Mouse (Mus musculus) MEL (cell line): ENCODE data around the gene Stat5a. TPM values are rescaled to one million over a fixed set of nuclear protein-coding genes. Genes with fewer than 3 reads are reported as not detected.
A peak's percentile ranks its signal among the peaks of the same experiment; 100 is the strongest.

Source experiments
- CTCF ChIP-seq, 3 experiments: IDR thresholded peaks in 2 of 3; conservative IDR thresholded peaks in 1 of 3; 2 replicates each; pipeline ENCODE4 v1.5.1; 2011 to 2012; ENCODE audit warnings: low read length in 3 of 3, low read depth in 2 of 3, mild to moderate bottlenecking in 2 of 3, improper control_type of control experiment in 1 of 3, inconsistent platforms in 1 of 3, mixed read lengths in 1 of 3, moderate library complexity in 1 of 3; ENCODE audit not compliant: control insufficient read depth in 1 of 3, insufficient read depth in 1 of 3, poor library complexity in 1 of 3, severe bottlenecking in 1 of 3
- EP300 ChIP-seq, 2 experiments: IDR thresholded peaks; 2 replicates each; pipeline ENCODE4 v1.6.1; 2011; ENCODE audit warnings: improper control_type of control experiment in 2 of 2, low read length in 2 of 2, low read depth in 1 of 2, mild to moderate bottlenecking in 1 of 2
- HCFC1 ChIP-seq: IDR thresholded peaks from 2 replicates; pipeline ENCODE4 v1.6.1; 2012; ENCODE audit warnings: low read depth, mild to moderate bottlenecking, inconsistent platforms, low read length, improper control_type of control experiment, moderate library complexity
- JUND ChIP-seq: IDR thresholded peaks from 2 replicates; pipeline ENCODE4 v1.6.1; 2011; ENCODE audit warnings: low read depth, mild to moderate bottlenecking, improper control_type of control experiment, low read length
- KAT2A ChIP-seq: conservative IDR thresholded peaks from 2 replicates; pipeline ENCODE4 v1.6.1; 2012; ENCODE audit warnings: low read depth, low read length, improper control_type of control experiment, inconsistent platforms
- MAZ ChIP-seq: IDR thresholded peaks from 2 replicates; pipeline ENCODE4 v1.6.1; 2012; ENCODE audit warnings: low read depth, mild to moderate bottlenecking, inconsistent platforms, low read length, improper control_type of control experiment
- MEF2A ChIP-seq: IDR thresholded peaks from 2 replicates; pipeline ENCODE4 v1.6.1; 2014; ENCODE audit warnings: low read depth, mild to moderate bottlenecking, inconsistent platforms, low read length, improper control_type of control experiment; ENCODE audit not compliant: poor library complexity, insufficient replicate concordance, severe bottlenecking; ENCODE audit errors: extremely low read depth
- MXI1 ChIP-seq: IDR thresholded peaks from 2 replicates; pipeline ENCODE4 v1.6.1; 2011; ENCODE audit warnings: mild to moderate bottlenecking, low read depth, low read length, improper control_type of control experiment
- NELFE ChIP-seq: IDR thresholded peaks from 2 replicates; pipeline ENCODE4 v1.6.1; 2011; ENCODE audit warnings: low read depth, low read length, improper control_type of control experiment
- POLR2A ChIP-seq, 2 experiments: IDR thresholded peaks; 2 replicates each; pipeline ENCODE4 v1.6.1; 2011 to 2012; ENCODE audit warnings: low read length in 2 of 2, mild to moderate bottlenecking in 2 of 2, control low read depth in 1 of 2, improper control_type of control experiment in 1 of 2, low read depth in 1 of 2, moderate library complexity in 1 of 2; ENCODE audit not compliant: control insufficient read depth in 1 of 2, insufficient read depth in 1 of 2, poor library complexity in 1 of 2
- POLR2AphosphoS5 ChIP-seq: IDR thresholded peaks from 2 replicates; pipeline ENCODE4 v1.6.1; 2012; ENCODE audit warnings: low read depth, borderline replicate concordance, mild to moderate bottlenecking, inconsistent platforms, low read length, moderate library complexity, mixed read lengths
- TCF12 ChIP-seq: IDR thresholded peaks from 2 replicates; pipeline ENCODE4 v1.6.1; 2014; ENCODE audit warnings: low read depth, mild to moderate bottlenecking, inconsistent platforms, low read length, improper control_type of control experiment, moderate library complexity
- USF2 ChIP-seq, 2 experiments: IDR thresholded peaks; 2 replicates each; pipeline ENCODE4 v1.6.1; 2011 to 2012; ENCODE audit warnings: improper control_type of control experiment in 2 of 2, low read length in 2 of 2, borderline replicate concordance in 1 of 2, inconsistent platforms in 1 of 2, low read depth in 1 of 2, mild to moderate bottlenecking in 1 of 2; ENCODE audit not compliant: insufficient read depth in 1 of 2
- ZC3H11A ChIP-seq: IDR thresholded peaks from 2 replicates; pipeline ENCODE4 v1.6.1; 2012; ENCODE audit warnings: low read depth, mild to moderate bottlenecking, inconsistent platforms, low read length, improper control_type of control experiment
- polyA plus RNA-seq, 2 experiments: library from polyadenylated mRNA; stranded (reverse) in 1 of 2; unstranded in 1 of 2; fragments of >175 nt in 1 of 2; fragments of >200 nt in 1 of 2; gene quantifications; 2 replicates each; pipeline versions ENCODE4 v1.2.1 to v1.2.4; 2012; ENCODE audit warnings: low replicate concordance in 2 of 2, low read depth in 1 of 2; ENCODE audit not compliant: insufficient read length in 2 of 2, insufficient read depth in 1 of 2, missing spikeins in 1 of 2
- total RNA-seq: library from RNA; depleted of rRNA; stranded (reverse); fragments of 300-350 nt; gene quantifications from 2 replicates; pipeline ENCODE4 v1.2.3, GENCODE M21; 2012; rRNA removed

The Stat5a gene
- total and polyA plus RNA-seq, 3 experiments, result 54.2 to 86.8 TPM; not detected in 1

GRCm38 (mm10) chr11:100931254-100931921 is 72.2 kb downstream of the Stat5a start (continued):
- TF ChIP-seq POLR2A (IDR thresholded peaks at IDR 0.05; ENCODE audit: control insufficient read depth in 1 of 2, insufficient read depth in 1 of 2, low read depth in 1 of 2, low read length in 2 of 2, poor library complexity in 1 of 2) (no peak), USF2 (IDR thresholded peaks at IDR 0.05; ENCODE audit: borderline replicate concordance in 1 of 2, insufficient read depth in 1 of 2, low read depth in 1 of 2, low read length in 2 of 2) (no peak), CTCF (IDR thresholded peaks at IDR 0.05 in 2 of 3, conservative IDR thresholded peaks at IDR 0.05 in 1 of 3; ENCODE audit: control insufficient read depth in 1 of 3, insufficient read depth in 1 of 3, low read depth in 2 of 3, low read length in 3 of 3, poor library complexity in 1 of 3, severe bottlenecking in 1 of 3) (no peak), KAT2A (peak; percentile 27; the same call in 1 of the 2 replicates), HCFC1 (peak; percentile 71), ZC3H11A (no peak), POLR2AphosphoS5 (no peak), MXI1 (peak; percentile 95), MEF2A (no peak), EP300 (IDR thresholded peaks at IDR 0.05; ENCODE audit: low read depth in 1 of 2, low read length in 2 of 2) (no peak; a peak in 1 of 4 replicates), MAZ (0 out of 2 replicates have a peak, but pooled peaks have one; percentile 76), TCF12 (peak; percentile 36; the same call in 1 of the 2 replicates), NELFE (peak; percentile 43), JUND (no peak)
- TF ChIP-seq, all 39 proteins: peak for 15

Other genes starting within 250 kb of the Stat5a start
- gene Nkiras2, start 240.1 kb upstream of the Stat5a start, total RNA-seq, result 37.1 and 40.5 TPM in 2 replicates
- gene Nkiras2, start 240.1 kb upstream of the Stat5a start, polyA plus RNA-seq, result 10 to 100 TPM in 1 of 2 experiments, not detected in 1; 49.9 TPM
- gene Dnajc7, start 239.2 kb upstream of the Stat5a start, total RNA-seq, result 230 and 233 TPM in 2 replicates
- 100 to 1,000 TPM; 346 to 452 TPM for gene Dnajc7, start 239.2 kb upstream of the Stat5a start, polyA plus RNA-seq
- gene Zfp385c, start 166.9 kb upstream of the Stat5a start, total RNA-seq, result 0.12 TPM in 1 of 2 replicates, not detected in the other
- under 1 TPM in 1 of 2 experiments, not detected in 1; 0.15 TPM for gene Zfp385c, start 166.9 kb upstream of the Stat5a start, polyA plus RNA-seq
- 2.9 and 3.6 TPM in 2 replicates for gene Dhx58, start 155.1 kb upstream of the Stat5a start, total RNA-seq
- gene Dhx58, start 155.1 kb upstream of the Stat5a start, polyA plus RNA-seq, result 1 to 10 TPM in 1 of 2 experiments, not detected in 1; 3.9 TPM
- 57.9 and 59.6 TPM in 2 replicates for gene Kat2a, start 146.9 kb upstream of the Stat5a start, total RNA-seq
- 100 to 1,000 TPM in 1 of 2 experiments, 10 to 100 TPM in 1; 63.7 to 143 TPM for gene Kat2a, start 146.9 kb upstream of the Stat5a start, polyA plus RNA-seq
- 0.49 and 0.73 TPM in 2 replicates for gene Hspb9, start 145.5 kb upstream of the Stat5a start, total RNA-seq
- 1 to 10 TPM in 1 of 2 experiments, not detected in 1; 2.1 TPM for gene Hspb9, start 145.5 kb upstream of the Stat5a start, polyA plus RNA-seq
- 233 and 263 TPM in 2 replicates for gene Rab5c, start 121.1 kb upstream of the Stat5a start, total RNA-seq
- 100 to 1,000 TPM in 1 of 2 experiments, not detected in 1; 249 TPM for gene Rab5c, start 121.1 kb upstream of the Stat5a start, polyA plus RNA-seq
- gene Kcnh4, start 99.4 kb upstream of the Stat5a start, total RNA-seq, result 0.07 and 0.08 TPM in 2 replicates
- under 1 TPM in 1 of 2 experiments, not detected in 1; 0.04 TPM for gene Kcnh4, start 99.4 kb upstream of the Stat5a start, polyA plus RNA-seq
- not detected in 2 replicates for gene Hcrt, start 96.4 kb upstream of the Stat5a start, total RNA-seq
- not detected for gene Hcrt, start 96.4 kb upstream of the Stat5a start, polyA plus RNA-seq
- gene Ghdc, start 88.4 kb upstream of the Stat5a start, total RNA-seq, result 5.7 and 7.1 TPM in 2 replicates
- 1 to 10 TPM in 1 of 2 experiments, not detected in 1; 9.2 TPM for gene Ghdc, start 88.4 kb upstream of the Stat5a start, polyA plus RNA-seq
- 28.7 and 29.3 TPM in 2 replicates for gene Stat5b, start 8.6 kb upstream of the Stat5a start, total RNA-seq
- gene Stat5b, start 8.6 kb upstream of the Stat5a start, polyA plus RNA-seq, result 10 to 100 TPM; 32.3 to 37.0 TPM
- 25.7 and 31.1 TPM in 2 replicates for gene Stat3, start 80.2 kb downstream of the Stat5a start, total RNA-seq
- 100 to 1,000 TPM in 1 of 2 experiments, 10 to 100 TPM in 1; 64.7 to 249 TPM for gene Stat3, start 80.2 kb downstream of the Stat5a start, polyA plus RNA-seq
- gene Cavin1, start 111.5 kb downstream of the Stat5a start, total RNA-seq, result 2.9 and 3.4 TPM in 2 replicates
- 1 to 10 TPM in 1 of 2 experiments, not detected in 1; 9.0 TPM for gene Cavin1, start 111.5 kb downstream of the Stat5a start, polyA plus RNA-seq
- 12.8 and 20.8 TPM in 2 replicates for gene Atp6v0a1, start 150.1 kb downstream of the Stat5a start, total RNA-seq
- gene Atp6v0a1, start 150.1 kb downstream of the Stat5a start, polyA plus RNA-seq, result 10 to 100 TPM in 1 of 2 experiments, not detected in 1; 23.2 TPM
- 1.1 and 1.5 TPM in 2 replicates for gene Naglu, start 210.7 kb downstream of the Stat5a start, total RNA-seq
- gene Naglu, start 210.7 kb downstream of the Stat5a start, polyA plus RNA-seq, result 1 to 10 TPM in 1 of 2 experiments, not detected in 1; 3.1 TPM
- gene Hsd17b1, start 219.1 kb downstream of the Stat5a start, total RNA-seq, result not detected in 2 replicates
- gene Hsd17b1, start 219.1 kb downstream of the Stat5a start, polyA plus RNA-seq, result not detected
- 34.8 and 42.9 TPM in 2 replicates for gene Coasy, start 223.2 kb downstream of the Stat5a start, total RNA-seq
- gene Coasy, start 223.2 kb downstream of the Stat5a start, polyA plus RNA-seq, result 10 to 100 TPM in 1 of 2 experiments, not detected in 1; 44.2 TPM
- 70.8 and 75.9 TPM in 2 replicates for gene Mlx, start 227.9 kb downstream of the Stat5a start, total RNA-seq
- 10 to 100 TPM in 1 of 2 experiments, not detected in 1; 57.5 TPM for gene Mlx, start 227.9 kb downstream of the Stat5a start, polyA plus RNA-seq
- gene Psmc3ip, start 236.1 kb downstream of the Stat5a start, total RNA-seq, result 9.1 and 14.5 TPM in 2 replicates
- 1 to 10 TPM in 1 of 2 experiments, not detected in 1; 8.2 TPM for gene Psmc3ip, start 236.1 kb downstream of the Stat5a start, polyA plus RNA-seq